In genomic region chr1:120801980-120802364, GRCm38 (mm10) we compare ENCODE assay signal across 17 mouse cellular contexts.
"Had no signal": no experiment of that assay in that cellular context is flagged by ENCODE, and none has a peak within 500 bp of the region (broad histone marks: within the 10 kb centered on the region; RNA-seq: fewer than 3 reads in every experiment).

No protein-coding gene starts in this region.

- H3K4me2 ChIP-seq: liver, embryonic 13.5 days; neural tube, embryonic 13.5 days had no signal

- H3K4me1 ChIP-seq: liver, embryonic 13.5 days; neural tube, embryonic 13.5 days had no signal

- ATAC-seq: intestine, postnatal 0 days had no signal

- H3K9me3 ChIP-seq: liver, embryonic 13.5 days; neural tube, embryonic 13.5 days had no signal

- H3K27ac ChIP-seq: kidney, postnatal 0 days; layer of hippocampus, adult 2 months; liver, embryonic 13.5 days; neural tube, embryonic 13.5 days; stomach, postnatal 0 days had no signal

- DNase-seq: kidney, adult 2 months; kidney, postnatal 25 days; layer of hippocampus, adult 9-11 months; liver, embryonic 13.5 days; lung, adult 2 months; lung, postnatal 14 days; lung, postnatal 4 days; retina, postnatal 1 day; thymus, adult 2 months; thymus, postnatal 14 days; thymus, postnatal 4 days had no signal

- H3K36me3 ChIP-seq: liver, embryonic 13.5 days; neural tube, embryonic 13.5 days had no signal

- H3K4me3 ChIP-seq: layer of hippocampus, adult 2 months; liver, embryonic 13.5 days; myocyte; neural tube, embryonic 13.5 days had no signal

- H3K9ac ChIP-seq: liver, embryonic 13.5 days; neural tube, embryonic 13.5 days had no signal

- H3K27me3 ChIP-seq: liver, embryonic 13.5 days; neural tube, embryonic 13.5 days had no signal
